Mouse (Mus musculus): ENCODE results near the gene Prickle4. TPM values are rescaled to one million over a fixed set of nuclear protein-coding genes. Genes with fewer than 3 reads are reported as not detected.
"Not testable (repeated sequence)": the region's sequence is repeated elsewhere in the genome, so short reads cannot be mapped to it uniquely, and the experiment has no call there.

Prickle4 gene
- polyA plus RNA-seq, 1 experiment from 2014 or later = 2.6 TPM

DNA sequence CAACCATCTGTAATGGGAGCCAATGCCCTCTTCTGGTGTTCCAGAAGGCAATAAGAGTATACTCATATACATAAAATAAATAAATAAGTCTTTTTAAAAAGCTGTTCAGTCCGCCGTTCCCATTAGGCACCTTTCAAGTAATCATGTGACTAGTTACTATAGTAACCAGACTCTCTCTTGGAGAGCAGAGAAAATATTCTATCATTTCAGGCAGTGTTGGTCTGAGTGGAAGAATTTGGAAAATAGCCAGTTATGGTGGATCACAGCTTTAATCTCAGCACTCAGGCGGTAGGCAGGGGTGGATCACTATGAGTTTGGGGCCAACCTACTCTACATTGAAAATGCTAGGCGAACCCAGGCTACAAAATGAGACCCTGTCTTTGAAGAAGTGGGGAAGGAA, 25.4 kb downstream of the Prickle4 start:
- Histone ChIP-seq H3K9ac (ENCODE audit: low read length) (no peak overlapping the region), H3K4me3 (ENCODE audit: low read depth, low read length) (no peak overlapping the region), H3K4me2 (ENCODE audit: low read depth, severe bottlenecking) (no peak overlapping the region), H3K27me3 (ENCODE audit: control insufficient read depth, insufficient read depth, low read length) (peaks cover 2% of the 10 kb centered on the region; the same call in 1 of the 2 replicates), H3K4me1 (ENCODE audit: control insufficient read depth, insufficient read depth, low read length) (peaks cover 12% of the 10 kb centered on the region; the same call in 1 of the 2 replicates), H3K9me3 (ENCODE audit: control insufficient read depth, low read length) (no peaks in the 10 kb centered on the region), H3K36me3 (ENCODE audit: control insufficient read depth, insufficient read depth, low read length) (no peaks in the 10 kb centered on the region), H3K27ac (replicated peaks; ENCODE audit: low read depth, low read length) (no peak overlapping the region)
- ATAC-seq (ENCODE audit: insufficient number of reproducible peaks, low FRiP score, low TSS enrichment, low read depth) (no peak), DNase-seq (ENCODE audit: low spot score) (no peak)
- WGBS = 88% methylated on average over 4 of the region's 4 CpGs

DNA sequence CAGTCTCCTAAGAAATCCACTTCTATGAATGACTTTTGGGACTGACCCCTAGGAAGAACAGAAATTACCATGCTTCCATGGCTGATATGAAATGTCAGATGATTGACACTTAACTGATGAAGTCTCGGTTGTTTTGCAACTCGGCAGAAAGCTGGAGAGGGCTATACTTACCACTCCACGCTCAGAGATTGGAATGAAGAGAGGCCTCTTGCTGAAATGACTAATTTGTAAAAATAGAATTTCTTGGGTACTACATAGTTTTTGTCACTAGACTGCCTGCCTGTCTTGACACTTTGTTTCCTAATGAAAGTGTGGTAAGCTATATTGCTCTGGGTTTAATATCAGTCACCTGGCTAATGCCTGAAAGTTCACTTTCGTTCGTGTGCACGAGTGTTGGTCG, 30.1 kb downstream of the Prickle4 start:
- WGBS = 91% methylated on average over 7 of the region's 7 CpGs
- Histone ChIP-seq H3K36me3 (ENCODE audit: control insufficient read depth, insufficient read depth, low read length) (no peaks in the 10 kb centered on the region), H3K9me3 (ENCODE audit: control insufficient read depth, low read length) (no peaks in the 10 kb centered on the region), H3K4me3 (ENCODE audit: low read depth, low read length) (no peak overlapping the region), H3K4me2 (ENCODE audit: low read depth, severe bottlenecking) (no peak overlapping the region), H3K27me3 (ENCODE audit: control insufficient read depth, insufficient read depth, low read length) (no peaks in the 10 kb centered on the region), H3K27ac (replicated peaks; ENCODE audit: low read depth, low read length) (no peak overlapping the region), H3K4me1 (ENCODE audit: control insufficient read depth, insufficient read depth, low read length) (no peaks in the 10 kb centered on the region), H3K9ac (ENCODE audit: low read length) (no peak overlapping the region)
- DNase-seq (ENCODE audit: low spot score) (no peak), ATAC-seq (ENCODE audit: insufficient number of reproducible peaks, low FRiP score, low TSS enrichment, low read depth) (no peak)

GRCm38 (mm10) chr17:47663009-47663713, 31.4 kb downstream of the Prickle4 start:
- DNase-seq (ENCODE audit: low spot score) (no peak), ATAC-seq (ENCODE audit: insufficient number of reproducible peaks, low FRiP score, low TSS enrichment, low read depth) (no peak)

DNA sequence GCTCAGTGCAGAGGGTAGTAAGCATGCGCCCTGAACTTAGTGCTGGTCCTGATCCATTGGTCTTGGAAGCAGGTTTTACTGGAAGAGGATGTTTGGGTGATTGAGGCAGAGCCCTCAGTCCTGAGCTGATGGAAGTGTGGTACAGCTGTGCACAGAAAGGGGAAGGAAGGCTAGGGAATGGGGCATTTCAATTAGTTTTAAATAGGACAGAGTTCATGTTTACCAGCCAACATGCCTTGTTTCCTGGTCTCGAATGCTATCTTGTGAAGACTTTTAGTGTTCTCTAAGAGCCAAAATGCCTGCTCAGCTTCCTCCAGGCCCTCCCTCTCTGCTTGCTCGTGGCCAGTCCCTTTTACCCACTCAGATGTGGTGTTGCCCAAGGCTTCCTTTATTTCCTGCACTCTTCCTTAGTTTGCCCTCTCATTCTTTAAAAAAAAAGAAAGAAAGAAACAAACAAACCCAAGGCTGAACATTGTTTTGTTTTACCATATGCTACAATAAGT, 35.7 kb downstream of the Prickle4 start:
- no peak overlapping the region for H3K4me2 ChIP-seq (ENCODE audit: low read depth, severe bottlenecking)
- DNase-seq (ENCODE audit: low spot score) (no peak), ATAC-seq (ENCODE audit: insufficient number of reproducible peaks, low FRiP score, low TSS enrichment, low read depth) (no peak)
- no peaks in the 10 kb centered on the region for H3K4me1 ChIP-seq (ENCODE audit: control insufficient read depth, insufficient read depth, low read length)
- H3K27me3 ChIP-seq (ENCODE audit: control insufficient read depth, insufficient read depth, low read length) = no peaks in the 10 kb centered on the region
- H3K4me3 ChIP-seq (ENCODE audit: low read depth, low read length) = no peak overlapping the region
- no peak overlapping the region for H3K9ac ChIP-seq (ENCODE audit: low read length)
- H3K9me3 ChIP-seq (ENCODE audit: control insufficient read depth, low read length) = no peaks in the 10 kb centered on the region
- H3K27ac ChIP-seq (replicated peaks; ENCODE audit: low read depth, low read length) = no peak overlapping the region
- no peaks in the 10 kb centered on the region for H3K36me3 ChIP-seq (ENCODE audit: control insufficient read depth, insufficient read depth, low read length)
- 84% methylated on average over 3 of the region's 3 CpGs for WGBS

More at GRCm38 (mm10) chr17:47663009-47663713, 31.4 kb downstream of the Prickle4 start:
- Histone ChIP-seq H3K9me3 (ENCODE audit: control insufficient read depth, low read length) (no peaks in the 10 kb centered on the region), H3K9ac (ENCODE audit: low read length) (no peak overlapping the region), H3K4me3 (ENCODE audit: low read depth, low read length) (no peak overlapping the region), H3K4me2 (ENCODE audit: low read depth, severe bottlenecking) (no peak overlapping the region), H3K27ac (replicated peaks; ENCODE audit: low read depth, low read length) (no peak overlapping the region), H3K27me3 (ENCODE audit: control insufficient read depth, insufficient read depth, low read length) (no peaks in the 10 kb centered on the region), H3K4me1 (ENCODE audit: control insufficient read depth, insufficient read depth, low read length) (no peaks in the 10 kb centered on the region), H3K36me3 (ENCODE audit: control insufficient read depth, insufficient read depth, low read length) (no peaks in the 10 kb centered on the region)
- WGBS = 72% methylated on average over 9 of the region's 9 CpGs

DNA sequence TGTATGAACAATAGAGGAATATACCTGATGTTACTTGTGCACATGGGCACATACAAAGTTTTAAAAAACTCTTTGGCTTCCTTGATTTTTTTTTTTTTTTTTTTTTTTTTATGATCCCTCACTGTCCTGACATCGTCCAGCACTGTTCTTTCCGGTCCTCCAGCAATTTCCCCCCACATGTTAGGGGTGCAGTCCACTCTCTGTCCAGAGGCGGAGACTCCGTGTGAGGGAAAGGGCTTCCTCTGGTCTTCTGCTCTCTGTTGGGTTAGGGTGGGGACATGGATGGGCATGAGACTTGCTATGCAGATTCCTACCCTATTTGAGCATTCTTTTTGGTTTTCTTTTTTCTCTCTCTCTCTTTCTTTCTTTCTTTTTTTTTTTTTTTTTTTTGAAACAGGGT, 36.6 kb downstream of the Prickle4 start:
- Histone ChIP-seq H3K27me3 (ENCODE audit: control insufficient read depth, insufficient read depth, low read length) (no peaks in the 10 kb centered on the region), H3K9ac (ENCODE audit: low read length) (no peak overlapping the region), H3K36me3 (ENCODE audit: control insufficient read depth, insufficient read depth, low read length) (no peaks in the 10 kb centered on the region), H3K9me3 (ENCODE audit: control insufficient read depth, low read length) (no peaks in the 10 kb centered on the region), H3K4me3 (ENCODE audit: low read depth, low read length) (no peak overlapping the region), H3K4me1 (ENCODE audit: control insufficient read depth, insufficient read depth, low read length) (no peaks in the 10 kb centered on the region), H3K4me2 (ENCODE audit: low read depth, severe bottlenecking) (no peak overlapping the region), H3K27ac (replicated peaks; ENCODE audit: low read depth, low read length) (no peak overlapping the region)
- DNase-seq (ENCODE audit: low spot score) = no peak
- ATAC-seq (ENCODE audit: insufficient number of reproducible peaks, low FRiP score, low TSS enrichment, low read depth) = no peak
- WGBS = 84% methylated on average over 4 of the region's 4 CpGs

DNA sequence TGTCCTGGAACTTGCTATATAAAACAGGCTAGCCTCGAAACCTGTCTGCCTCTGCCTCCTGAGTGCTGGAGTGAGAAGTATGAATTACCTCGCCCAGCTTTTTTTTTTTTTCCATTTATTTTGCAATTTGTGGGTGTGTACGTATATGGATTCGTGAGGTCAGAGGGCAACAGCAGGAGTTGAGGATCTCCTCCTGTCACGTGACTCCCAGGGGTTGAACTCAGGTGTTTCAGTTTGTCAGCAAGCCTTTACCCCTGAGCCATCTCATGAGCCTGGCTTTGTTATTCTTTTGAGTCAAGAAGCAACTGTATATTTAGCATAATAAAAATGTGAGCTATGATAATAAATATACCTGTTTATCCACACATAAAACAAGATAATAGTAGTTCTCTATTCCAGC, 38.8 kb downstream of the Prickle4 start:
- Histone ChIP-seq H3K27ac (replicated peaks; ENCODE audit: low read depth, low read length) (no peak overlapping the region), H3K36me3 (ENCODE audit: control insufficient read depth, insufficient read depth, low read length) (no peaks in the 10 kb centered on the region), H3K27me3 (ENCODE audit: control insufficient read depth, insufficient read depth, low read length) (no peaks in the 10 kb centered on the region), H3K4me1 (ENCODE audit: control insufficient read depth, insufficient read depth, low read length) (no peaks in the 10 kb centered on the region), H3K4me2 (ENCODE audit: low read depth, severe bottlenecking) (no peak overlapping the region), H3K9ac (ENCODE audit: low read length) (no peak overlapping the region), H3K4me3 (ENCODE audit: low read depth, low read length) (no peak overlapping the region), H3K9me3 (ENCODE audit: control insufficient read depth, low read length) (no peaks in the 10 kb centered on the region)
- DNase-seq (ENCODE audit: low spot score) (no peak), ATAC-seq (ENCODE audit: insufficient number of reproducible peaks, low FRiP score, low TSS enrichment, low read depth) (no peak)
- 84% methylated on average over 5 of the region's 5 CpGs for whole genome bisulfite sequencing

DNA sequence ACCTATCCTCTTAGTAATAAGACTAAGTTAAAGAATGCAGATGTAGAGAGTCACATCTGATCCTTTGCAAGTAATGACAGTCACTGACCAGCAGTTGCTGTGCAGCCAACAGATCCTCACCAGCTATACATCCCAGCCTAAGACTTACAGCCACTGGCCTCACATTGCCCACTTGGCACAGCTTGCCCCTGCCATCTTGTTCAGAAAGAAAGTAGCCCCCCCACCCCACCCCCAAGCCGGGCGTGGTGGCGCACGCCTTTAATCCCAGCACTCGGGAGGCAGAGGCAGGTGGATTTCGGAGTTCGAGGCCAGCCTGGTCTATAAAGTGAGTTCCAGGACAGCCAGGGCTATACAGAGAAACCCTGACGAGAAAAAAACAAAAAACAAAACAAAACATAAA, 40.2 kb downstream of the Prickle4 start:
- not testable (repeated sequence) for H3K4me2 ChIP-seq (ENCODE audit: low read depth, severe bottlenecking); H3K9me3 ChIP-seq (ENCODE audit: control insufficient read depth, low read length); H3K4me1 ChIP-seq (ENCODE audit: control insufficient read depth, insufficient read depth, low read length); H3K27me3 ChIP-seq (ENCODE audit: control insufficient read depth, insufficient read depth, low read length); H3K36me3 ChIP-seq (ENCODE audit: control insufficient read depth, insufficient read depth, low read length); H3K4me3 ChIP-seq (ENCODE audit: low read depth, low read length); ATAC-seq (ENCODE audit: insufficient number of reproducible peaks, low FRiP score, low TSS enrichment, low read depth); H3K9ac ChIP-seq (ENCODE audit: low read length); DNase-seq (ENCODE audit: low spot score); H3K27ac ChIP-seq (replicated peaks; ENCODE audit: low read depth, low read length)
- WGBS = 93% methylated on average over 8 of the region's 8 CpGs

DNA sequence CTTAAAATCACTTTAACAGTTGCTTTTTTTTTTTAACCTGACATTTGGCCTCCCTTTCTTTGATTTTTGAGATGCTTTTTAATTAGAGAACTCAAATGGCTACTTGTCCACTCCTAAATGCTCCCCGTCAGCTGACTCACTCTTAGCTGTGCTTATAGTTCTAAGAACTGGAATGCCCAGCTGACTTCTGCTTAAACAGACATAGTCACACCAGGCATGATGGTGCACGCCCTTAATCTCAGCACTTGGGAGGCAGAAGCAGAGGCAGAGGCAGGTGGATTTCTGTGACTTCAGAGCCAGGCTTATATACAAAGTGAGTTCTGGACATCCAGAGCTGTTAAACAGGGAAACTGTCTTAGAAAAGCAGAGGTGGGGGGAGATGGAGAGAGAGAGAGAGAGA, 42.6 kb downstream of the Prickle4 start:
- 90% methylated on average over 2 of the region's 2 CpGs for WGBS
- Histone ChIP-seq H3K9ac (ENCODE audit: low read length) (no peak overlapping the region), H3K27me3 (ENCODE audit: control insufficient read depth, insufficient read depth, low read length) (no peaks in the 10 kb centered on the region), H3K4me2 (ENCODE audit: low read depth, severe bottlenecking) (no peak overlapping the region), H3K9me3 (ENCODE audit: control insufficient read depth, low read length) (no peaks in the 10 kb centered on the region), H3K27ac (replicated peaks; ENCODE audit: low read depth, low read length) (no peak overlapping the region), H3K36me3 (ENCODE audit: control insufficient read depth, insufficient read depth, low read length) (no peaks in the 10 kb centered on the region), H3K4me3 (ENCODE audit: low read depth, low read length) (no peak overlapping the region), H3K4me1 (ENCODE audit: control insufficient read depth, insufficient read depth, low read length) (no peaks in the 10 kb centered on the region)
- DNase-seq (ENCODE audit: low spot score) = no peak
- no peak for ATAC-seq (ENCODE audit: insufficient number of reproducible peaks, low FRiP score, low TSS enrichment, low read depth)

DNA sequence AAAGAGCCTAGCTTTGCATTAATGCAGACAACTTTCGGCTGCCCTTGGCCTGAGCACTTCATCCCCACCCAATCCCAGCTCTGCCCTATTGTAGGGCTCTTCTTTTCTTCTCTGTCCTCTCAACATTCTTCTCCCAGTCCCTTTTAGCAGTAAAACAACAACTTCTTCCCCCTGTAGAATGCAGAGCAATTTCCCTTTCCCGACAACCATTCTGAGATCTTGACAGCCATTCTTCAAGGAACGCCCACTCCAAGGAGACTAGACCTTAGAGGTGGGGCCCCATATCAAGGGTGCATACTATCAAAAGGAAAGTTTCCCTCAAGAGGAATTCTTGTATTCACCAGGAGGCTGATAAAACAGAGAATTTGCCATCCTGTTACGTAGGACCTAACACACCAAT, 45.6 kb downstream of the Prickle4 start:
- ATAC-seq (ENCODE audit: insufficient number of reproducible peaks, low FRiP score, low TSS enrichment, low read depth) = no peak
- 77% methylated on average over 4 of the region's 4 CpGs for WGBS
- DNase-seq (ENCODE audit: low spot score) = no peak

More for the DNA sequence above, 45.6 kb downstream of the Prickle4 start:
- no peaks in the 10 kb centered on the region for H3K36me3 ChIP-seq (ENCODE audit: control insufficient read depth, insufficient read depth, low read length)
- H3K27ac ChIP-seq (replicated peaks; ENCODE audit: low read depth, low read length) = no peak overlapping the region
- H3K4me3 ChIP-seq (ENCODE audit: low read depth, low read length) = no peak overlapping the region
- H3K4me1 ChIP-seq (ENCODE audit: control insufficient read depth, insufficient read depth, low read length) = no peaks in the 10 kb centered on the region
- no peak overlapping the region for H3K4me2 ChIP-seq (ENCODE audit: low read depth, severe bottlenecking)
- no peak overlapping the region for H3K9ac ChIP-seq (ENCODE audit: low read length)
- H3K27me3 ChIP-seq (ENCODE audit: control insufficient read depth, insufficient read depth, low read length) = no peaks in the 10 kb centered on the region
- no peaks in the 10 kb centered on the region for H3K9me3 ChIP-seq (ENCODE audit: control insufficient read depth, low read length)

Measured in limb, embryonic 11.5 days (tissue).